Mouse (Mus musculus): Measurements from ENCODE around the gene Ppp1r21. TPM values are rescaled to one million over a fixed set of nuclear protein-coding genes. Genes with fewer than 3 reads are reported as not detected.

Ppp1r21 gene
- 36.1 and 38.3 TPM in 2 replicates for polyA plus RNA-seq (2015; fragmentation: Nextera tagmentation; extraction: Ambion mirVana)

DNA sequence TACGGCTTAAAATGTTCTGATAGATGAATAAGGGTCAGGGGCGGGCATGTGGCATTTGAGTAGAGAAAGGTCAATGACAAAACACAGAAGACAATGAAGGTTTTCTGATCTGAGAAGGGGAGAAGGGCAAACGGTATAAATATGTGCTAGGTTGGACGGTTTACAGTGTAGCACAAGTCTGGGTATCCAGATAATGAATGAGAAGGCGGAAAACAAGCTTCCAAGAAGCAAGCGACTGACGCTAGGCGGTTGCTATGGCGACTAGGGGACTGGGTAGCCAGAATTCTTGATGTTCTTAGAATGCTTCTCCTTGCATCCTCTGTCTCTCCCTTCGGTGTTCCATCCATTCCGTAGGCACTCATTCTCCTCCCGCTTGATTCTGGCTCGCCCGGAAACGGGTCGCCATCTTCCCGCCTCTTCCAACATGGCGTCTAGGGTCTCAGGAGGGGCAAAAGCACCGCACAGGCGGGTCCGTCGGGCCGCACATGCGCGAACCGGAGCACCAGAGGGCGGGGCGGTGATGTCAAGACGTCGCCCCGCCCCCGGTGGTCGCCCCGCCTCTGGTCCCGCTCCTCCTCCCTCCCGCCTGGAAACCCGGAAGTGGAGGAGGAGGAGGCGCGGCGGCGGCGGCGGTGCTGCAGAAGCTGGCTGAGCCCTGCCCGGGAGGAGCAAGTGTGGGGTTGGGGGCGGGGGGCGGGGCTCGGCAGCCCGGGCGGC, at the start of gene Ppp1r21:
TSS of gene Ppp1r21 (plus strand) at position 600 of the 717 bp plus-strand sequence.
- H3K4me1 ChIP-seq (replicated peaks), result peaks cover 15% of the 10 kb centered on the region
- H3K4me3 ChIP-seq, result peak within 1 kb of the TSS; percentile 62
- peak within 1 kb of the TSS; percentile 83 for H3K9ac ChIP-seq
- H3K4me2 ChIP-seq, result peak within 1 kb of the TSS; percentile 75
- peak within 1 kb of the TSS; percentile 96 for H3K27ac ChIP-seq
- WGBS, result 6% methylated on average over 38 of the region's 49 CpGs
- ATAC-seq (ENCODE audit: low FRiP score), result peak; percentile 97
- 0 out of 2 replicates have a peak, but pooled peaks cover 6% of the 10 kb centered on the region for H3K27me3 ChIP-seq
- no peaks in the 10 kb centered on the region for H3K36me3 ChIP-seq
- H3K9me3 ChIP-seq, result no peaks in the 10 kb centered on the region

GRCm38 (mm10) chr17:88480369-88480768, 49.5 kb upstream of the Ppp1r21 start:
- WGBS, result 93% methylated on average over 10 of the region's 10 CpGs
- Histone ChIP-seq H3K27ac (no peak overlapping the region), H3K9me3 (no peaks in the 10 kb centered on the region), H3K4me3 (no peak overlapping the region), H3K36me3 (peaks cover 4% of the 10 kb centered on the region; the same call in 1 of the 2 replicates), H3K4me2 (no peak overlapping the region), H3K9ac (no peak overlapping the region), H3K27me3 (no peaks in the 10 kb centered on the region), H3K4me1 (replicated peaks) (no peaks in the 10 kb centered on the region)
- no peak for ATAC-seq (ENCODE audit: low FRiP score)

DNA sequence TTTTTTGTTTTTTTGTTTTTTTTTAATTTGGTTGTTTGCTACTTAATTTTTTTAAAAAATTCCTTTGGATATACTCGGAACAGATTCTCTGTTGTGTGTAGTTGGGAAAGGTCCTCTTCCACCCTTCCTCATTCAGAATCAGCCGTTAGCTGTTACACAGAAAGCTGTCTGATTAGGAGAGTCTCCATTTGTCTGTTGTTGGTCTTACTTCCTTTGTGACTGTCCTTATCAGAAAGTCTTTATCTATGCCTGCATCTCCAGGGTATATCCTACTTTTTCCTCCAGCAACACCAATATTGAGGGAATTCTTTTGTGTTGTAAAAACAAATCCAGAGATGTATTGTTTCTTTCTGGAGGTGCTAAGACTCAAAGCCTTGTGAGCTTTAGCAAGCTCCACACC, 48.9 kb upstream of the Ppp1r21 start:
- peaks cover 4% of the 10 kb centered on the region; the same call in 1 of the 2 replicates for H3K36me3 ChIP-seq
- H3K9me3 ChIP-seq, result no peaks in the 10 kb centered on the region
- no peak overlapping the region for H3K4me2 ChIP-seq
- ATAC-seq (ENCODE audit: low FRiP score), result no peak
- H3K4me1 ChIP-seq (replicated peaks), result no peaks in the 10 kb centered on the region
- H3K9ac ChIP-seq, result no peak overlapping the region
- H3K27ac ChIP-seq, result no peak overlapping the region
- no peaks in the 10 kb centered on the region for H3K27me3 ChIP-seq
- WGBS, result 87% methylated on average over 2 of the region's 2 CpGs
- no peak overlapping the region for H3K4me3 ChIP-seq

- H3K4me1 ChIP-seq (replicated peaks), result no peaks in the 10 kb centered on the region
- H3K9ac ChIP-seq, result no peak overlapping the region
- no peaks in the 10 kb centered on the region for H3K27me3 ChIP-seq
- WGBS, result 93% methylated on average over 3 of the region's 3 CpGs
- ATAC-seq (ENCODE audit: low FRiP score), result no peak
- H3K36me3 ChIP-seq, result peaks cover 8% of the 10 kb centered on the region
- H3K27ac ChIP-seq, result no peak overlapping the region
- H3K4me3 ChIP-seq, result no peak overlapping the region
- H3K9me3 ChIP-seq, result no peaks in the 10 kb centered on the region
- no peak overlapping the region for H3K4me2 ChIP-seq
Observed at GRCm38 (mm10) chr17:88481587-88481986, 48.3 kb upstream of the Ppp1r21 start.

DNA sequence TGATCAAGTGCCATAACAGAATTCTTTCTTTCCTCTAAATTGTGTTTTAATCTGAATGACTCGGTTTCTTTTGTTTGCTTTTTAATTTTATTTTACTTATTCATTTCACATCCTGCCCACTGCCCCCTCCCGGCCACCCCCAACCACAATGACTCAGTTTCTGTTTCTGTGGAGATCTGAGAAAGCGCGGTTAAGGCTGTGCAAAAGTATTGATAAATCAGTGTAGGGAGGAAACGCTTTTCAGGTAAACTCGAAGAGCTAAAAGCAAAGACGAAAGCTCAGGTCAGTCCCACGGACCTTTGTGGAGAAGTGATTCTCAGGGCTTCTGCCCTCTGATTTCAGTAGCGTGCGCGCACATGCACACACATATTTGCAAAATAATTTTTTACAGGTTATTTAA, 45.4 kb upstream of the Ppp1r21 start:
- H3K9ac ChIP-seq, result no peak overlapping the region
- no peaks in the 10 kb centered on the region for H3K4me1 ChIP-seq (replicated peaks)
- no peak for ATAC-seq (ENCODE audit: low FRiP score)
- WGBS, result 96% methylated on average over 11 of the region's 11 CpGs
- H3K27me3 ChIP-seq, result no peaks in the 10 kb centered on the region
- no peak overlapping the region for H3K4me2 ChIP-seq
- no peak overlapping the region for H3K4me3 ChIP-seq
- no peaks in the 10 kb centered on the region for H3K9me3 ChIP-seq
- no peak overlapping the region for H3K27ac ChIP-seq
- peaks cover 11% of the 10 kb centered on the region for H3K36me3 ChIP-seq

- no peak for ATAC-seq (ENCODE audit: low FRiP score)
- H3K9me3 ChIP-seq, result no peaks in the 10 kb centered on the region
- WGBS, result 89% methylated on average over 1 of the region's 1 CpGs
- H3K9ac ChIP-seq, result no peak overlapping the region
- no peaks in the 10 kb centered on the region for H3K4me1 ChIP-seq (replicated peaks)
- peaks cover 11% of the 10 kb centered on the region for H3K36me3 ChIP-seq
- H3K27ac ChIP-seq, result no peak overlapping the region
- H3K4me3 ChIP-seq, result no peak overlapping the region
- H3K4me2 ChIP-seq, result no peak overlapping the region
- no peaks in the 10 kb centered on the region for H3K27me3 ChIP-seq
Observed at GRCm38 (mm10) chr17:88484951-88485350, 45.0 kb upstream of the Ppp1r21 start.

DNA sequence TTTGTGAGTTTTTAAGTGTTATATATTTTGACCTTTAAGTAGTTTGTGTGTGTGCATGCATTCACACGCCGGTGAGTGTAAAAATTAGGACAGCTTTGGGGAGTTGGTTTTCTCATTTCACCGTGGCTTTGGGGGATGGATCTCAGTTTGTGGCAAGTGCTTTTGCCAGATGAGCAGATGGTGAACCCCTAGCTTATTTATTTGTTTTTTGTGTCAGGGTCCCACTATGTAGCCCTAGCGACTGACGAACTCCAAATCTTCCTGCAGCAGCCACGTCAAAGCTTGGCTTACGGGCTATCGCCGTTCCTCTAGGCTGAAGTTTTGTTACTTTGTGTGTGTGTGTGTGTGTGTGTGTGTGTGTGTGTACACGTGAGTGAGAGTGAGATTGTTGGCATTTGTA, 39.4 kb upstream of the Ppp1r21 start:
- H3K9me3 ChIP-seq, result no peaks in the 10 kb centered on the region
- no peak overlapping the region for H3K4me3 ChIP-seq
- ATAC-seq (ENCODE audit: low FRiP score), result no peak
- H3K4me2 ChIP-seq, result no peak overlapping the region
- peaks cover 17% of the 10 kb centered on the region for H3K4me1 ChIP-seq (replicated peaks)
- H3K9ac ChIP-seq, result no peak overlapping the region
- no peaks in the 10 kb centered on the region for H3K27me3 ChIP-seq
- H3K36me3 ChIP-seq, result peaks cover 7% of the 10 kb centered on the region
- no peak overlapping the region for H3K27ac ChIP-seq
- 86% methylated on average over 10 of the region's 10 CpGs for whole genome bisulfite sequencing

DNA sequence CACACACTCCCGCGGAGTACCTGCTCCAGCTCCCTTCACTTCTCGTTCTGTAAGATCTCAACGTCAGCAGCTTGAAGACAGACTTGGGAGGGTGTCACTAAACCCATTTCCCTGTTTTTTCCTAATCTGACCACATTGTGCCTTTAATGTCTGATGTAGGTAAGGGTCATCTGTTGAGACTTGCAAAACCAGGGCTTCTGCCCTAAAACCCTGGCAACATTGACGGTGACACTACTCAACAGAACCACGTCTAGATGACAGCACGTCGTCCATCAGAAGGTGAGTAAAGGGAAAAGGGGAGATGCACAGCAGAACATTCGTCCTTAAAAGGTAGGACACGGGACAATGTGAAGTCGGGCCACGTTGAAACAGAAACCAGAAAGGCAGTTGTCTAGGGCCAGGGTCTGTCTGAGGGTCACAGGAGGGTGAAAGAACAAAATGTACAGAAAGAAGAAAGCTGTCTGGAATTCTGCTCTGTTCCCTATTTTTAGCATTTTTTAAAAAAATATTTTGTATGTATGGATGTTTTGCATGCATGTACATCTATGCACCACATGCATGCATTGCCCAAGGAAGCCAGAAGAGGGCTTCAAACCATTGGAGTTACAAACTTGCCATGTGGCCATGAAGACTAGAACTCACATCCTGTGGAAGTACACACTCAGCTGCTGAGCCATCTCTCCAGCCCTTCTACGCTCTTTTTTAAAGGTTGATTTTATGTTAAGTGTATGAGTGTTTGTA, 38.4 kb upstream of the Ppp1r21 start:
- H3K27me3 ChIP-seq, result no peaks in the 10 kb centered on the region
- H3K9me3 ChIP-seq, result no peaks in the 10 kb centered on the region
- H3K4me3 ChIP-seq, result no peak overlapping the region
- H3K36me3 ChIP-seq, result peaks cover 4% of the 10 kb centered on the region
- H3K27ac ChIP-seq, result no peak overlapping the region
- no peak for ATAC-seq (ENCODE audit: low FRiP score)
- peaks cover 17% of the 10 kb centered on the region for H3K4me1 ChIP-seq (replicated peaks)
- H3K4me2 ChIP-seq, result no peak overlapping the region
- no peak overlapping the region for H3K9ac ChIP-seq
- WGBS, result 95% methylated on average over 13 of the region's 13 CpGs

DNA sequence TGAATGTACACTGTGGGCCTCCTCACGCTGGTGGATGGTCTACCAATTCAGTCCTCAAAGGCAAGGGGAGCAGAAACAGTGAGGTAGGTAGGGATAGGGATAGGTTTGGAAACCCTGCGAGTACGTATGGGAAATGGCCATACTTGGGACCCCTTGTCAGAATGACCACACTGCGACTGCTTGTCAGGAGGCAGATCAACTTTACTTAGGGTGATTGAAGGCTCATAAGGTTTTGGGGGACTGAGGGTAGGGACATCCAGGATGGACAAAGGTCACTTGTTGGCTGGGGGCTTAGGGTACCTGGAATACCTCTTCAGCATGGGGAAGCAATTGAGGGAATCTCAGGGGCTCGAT, 37.8 kb upstream of the Ppp1r21 start:
- no peak overlapping the region for H3K4me2 ChIP-seq
- no peak overlapping the region for H3K9ac ChIP-seq
- no peaks in the 10 kb centered on the region for H3K9me3 ChIP-seq
- no peak overlapping the region for H3K4me3 ChIP-seq
- 96% methylated on average over 5 of the region's 5 CpGs for WGBS
- peaks cover 17% of the 10 kb centered on the region for H3K4me1 ChIP-seq (replicated peaks)
- H3K27ac ChIP-seq, result no peak overlapping the region
- no peak for ATAC-seq (ENCODE audit: low FRiP score)
- H3K27me3 ChIP-seq, result no peaks in the 10 kb centered on the region
- no peaks in the 10 kb centered on the region for H3K36me3 ChIP-seq

GRCm38 (mm10) chr17:88493551-88493950, 36.4 kb upstream of the Ppp1r21 start:
- no peak for ATAC-seq (ENCODE audit: low FRiP score)
- WGBS, result 49% methylated on average over 9 of the region's 9 CpGs
- peak overlapping the region; percentile 65 for H3K9ac ChIP-seq

GRCm38 (mm10) chr17:88494121-88494771, 35.7 kb upstream of the Ppp1r21 start:
- Histone ChIP-seq H3K4me1 (replicated peaks) (peaks cover 17% of the 10 kb centered on the region), H3K9me3 (no peaks in the 10 kb centered on the region; the same call in 1 of the 2 replicates), H3K36me3 (no peaks in the 10 kb centered on the region), H3K9ac (peak overlapping the region; percentile 65), H3K27me3 (no peaks in the 10 kb centered on the region), H3K27ac (peak overlapping the region; percentile 96), H3K4me2 (peak overlapping the region; percentile 48), H3K4me3 (no peak overlapping the region)
- peak; percentile 93 for ATAC-seq (ENCODE audit: low FRiP score)
- 14% methylated on average over 14 of the region's 14 CpGs for WGBS

More at GRCm38 (mm10) chr17:88493551-88493950, 36.4 kb upstream of the Ppp1r21 start:
- Histone ChIP-seq H3K36me3 (no peaks in the 10 kb centered on the region), H3K4me3 (no peak overlapping the region), H3K4me1 (replicated peaks) (peaks cover 17% of the 10 kb centered on the region), H3K27me3 (no peaks in the 10 kb centered on the region), H3K4me2 (peak overlapping the region; percentile 48; the same call in 1 of the 2 replicates), H3K27ac (peak overlapping the region; percentile 96), H3K9me3 (no peaks in the 10 kb centered on the region; the same call in 1 of the 2 replicates)

- no peaks in the 10 kb centered on the region for H3K27me3 ChIP-seq
- H3K9me3 ChIP-seq, result no peaks in the 10 kb centered on the region; the same call in 1 of the 2 replicates
- H3K4me1 ChIP-seq (replicated peaks), result peaks cover 17% of the 10 kb centered on the region
- no peak overlapping the region; the same call in 1 of the 2 replicates for H3K4me3 ChIP-seq
- no peaks in the 10 kb centered on the region for H3K36me3 ChIP-seq
- H3K27ac ChIP-seq, result peak overlapping the region; percentile 96
- H3K9ac ChIP-seq, result peak overlapping the region; percentile 64; the same call in 1 of the 2 replicates
- WGBS, result 23% methylated on average over 10 of the region's 10 CpGs
- peak; percentile 66 for ATAC-seq (ENCODE audit: low FRiP score)
- H3K4me2 ChIP-seq, result peak overlapping the region; percentile 48
Observed at GRCm38 (mm10) chr17:88494772-88495132, 35.2 kb upstream of the Ppp1r21 start.
